Mouse (Mus musculus) adrenal gland, postnatal 14 days (tissue): ENCODE results near the gene Parp11. TPM values are rescaled to one million over a fixed set of nuclear protein-coding genes. Genes with fewer than 3 reads are reported as not detected.
A peak's percentile ranks its signal among the peaks of the same experiment; 100 is the strongest.
"Not testable (repeated sequence)": the region's sequence is repeated elsewhere in the genome, so short reads cannot be mapped to it uniquely, and the experiment has no call there.

ENCODE experiments used
- DNase-seq: peaks from one replicate; pipeline ENCODE4 v3.0.0; 2021; ENCODE audit warnings: mixed read lengths
- total RNA-seq: library from RNA; stranded (reverse); gene quantifications from 2 replicates; pipeline ENCODE4 v1.2.3, GENCODE M21; 2021

Gene Parp11
- total RNA-seq, 1 experiment from 2014 or later = 20.2 TPM

- no peak for DNase-seq
Measured at GRCm38 (mm10) chr6:127495251-127495650, 48.6 kb downstream of the Parp11 start.

- no peak for DNase-seq
Measured at GRCm38 (mm10) chr6:127495876-127496275, 49.2 kb downstream of the Parp11 start.

- no peak for DNase-seq
Measured at GRCm38 (mm10) chr6:127496841-127497656, 50.4 kb downstream of the Parp11 start.

GRCm38 (mm10) chr6:127500119-127500518 lies 53.5 kb downstream of the Parp11 start:
- DNase-seq = peak; percentile 47

GRCm38 (mm10) chr6:127500806-127501205 lies 54.2 kb downstream of the Parp11 start:
- peak; percentile 55 for DNase-seq

GRCm38 (mm10) chr6:127502530-127502929 lies 55.9 kb downstream of the Parp11 start:
- peak; percentile 79 for DNase-seq

GRCm38 (mm10) chr6:127513776-127514175 lies 67.1 kb downstream of the Parp11 start:
- not testable (repeated sequence) for DNase-seq

GRCm38 (mm10) chr6:127521176-127521575 lies 74.5 kb downstream of the Parp11 start:
- DNase-seq = no peak

GRCm38 (mm10) chr6:127522326-127522725 lies 75.7 kb downstream of the Parp11 start:
- no peak for DNase-seq

GRCm38 (mm10) chr6:127524442-127524841 lies 77.8 kb downstream of the Parp11 start:
- peak; percentile 81 for DNase-seq

GRCm38 (mm10) chr6:127528625-127529024 lies 82.0 kb downstream of the Parp11 start:
- no peak for DNase-seq

GRCm38 (mm10) chr6:127529451-127529850 lies 82.8 kb downstream of the Parp11 start:
- DNase-seq = peak; percentile 98

- DNase-seq = peak; percentile 17
Measured at GRCm38 (mm10) chr6:127530206-127530605, 83.6 kb downstream of the Parp11 start.

GRCm38 (mm10) chr6:127531412-127532205 lies 85.0 kb downstream of the Parp11 start:
- DNase-seq = no peak

- DNase-seq = no peak
Measured at GRCm38 (mm10) chr6:127532304-127532703, 85.7 kb downstream of the Parp11 start.

- peak; percentile 19 for DNase-seq
Measured at GRCm38 (mm10) chr6:127533766-127534165, 87.1 kb downstream of the Parp11 start.

- no peak for DNase-seq
Measured at GRCm38 (mm10) chr6:127537035-127537434, 90.4 kb downstream of the Parp11 start.

- no peak for DNase-seq
Measured at GRCm38 (mm10) chr6:127538118-127538517, 91.5 kb downstream of the Parp11 start.

GRCm38 (mm10) chr6:127539226-127539625 lies 92.6 kb downstream of the Parp11 start:
- DNase-seq = no peak

- no peak for DNase-seq
Measured at GRCm38 (mm10) chr6:127539659-127540058, 93.0 kb downstream of the Parp11 start.

- no peak for DNase-seq
Measured at GRCm38 (mm10) chr6:127540517-127540916, 93.9 kb downstream of the Parp11 start.

GRCm38 (mm10) chr6:127541617-127542374 lies 95.2 kb downstream of the Parp11 start:
- DNase-seq = peak; percentile 62
